Mouse (Mus musculus) left cerebral cortex, postnatal 4 days (tissue): Measurements from ENCODE around the gene Manbal. TPM values are rescaled to one million over a fixed set of nuclear protein-coding genes. Genes with fewer than 3 reads are reported as not detected.
A peak's percentile ranks its signal among the peaks of the same experiment; 100 is the strongest.

Source experiments
- DNase-seq: peaks from one replicate; pipeline ENCODE4 v3.0.0-alpha.2; 2022
- intact Hi-C: fragments of 180-260 bp; cut with DNase I; formaldehyde crosslinking; loops from one replicate; pipeline ENCODE4 v1.15.1; 2025
- total RNA-seq, 2 experiments: library from RNA; stranded (reverse); gene quantifications; 2 replicates each; pipeline ENCODE4 v1.2.3; 2021

Gene Manbal
- 10 to 100 TPM; 66.1 to 70.3 TPM for total RNA-seq

DNA sequence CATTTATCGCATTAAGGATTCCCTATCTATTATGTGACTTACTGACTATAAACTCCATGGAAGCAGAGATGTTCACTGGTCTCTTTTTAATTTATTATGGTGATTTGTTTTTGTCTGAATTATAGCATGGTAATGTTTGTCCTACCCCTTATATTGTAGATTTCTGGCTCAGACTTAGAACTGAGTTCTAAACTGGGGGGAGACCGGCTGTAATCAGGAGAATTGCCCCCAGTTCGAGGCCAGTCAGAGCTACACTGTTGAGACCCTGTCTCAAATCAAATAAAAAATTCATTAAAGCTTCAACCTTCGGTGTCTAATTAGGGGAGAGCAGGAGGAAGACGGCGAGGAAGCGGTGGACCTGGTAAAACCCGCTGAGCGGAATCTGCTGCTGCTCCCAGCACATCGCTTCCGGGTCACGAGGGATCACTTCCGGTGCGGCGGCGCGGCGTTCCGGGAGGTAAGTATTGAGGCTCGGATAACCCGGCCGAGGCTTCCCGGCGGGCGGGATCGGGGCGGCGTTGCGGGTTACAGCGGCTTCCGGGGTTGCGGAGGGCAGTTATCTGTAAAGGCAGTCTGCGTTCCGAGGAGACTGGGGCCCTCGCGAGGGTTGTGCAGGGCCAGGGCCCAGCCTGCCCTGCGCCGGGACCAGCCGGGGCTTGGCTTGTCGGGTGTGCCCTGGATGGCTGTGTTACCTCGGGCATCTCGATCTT lies at the start of gene Manbal:
Gene Manbal (plus strand): TSS at position 411 of the 710 bp plus-strand sequence.
- intact Hi-C loops, result no loop called here
- peak; percentile 95 for DNase-seq

GRCm38 (mm10) chr2:157320135-157320534 lies 47.3 kb upstream of the Manbal start:
- intact Hi-C loops, result no loop called here
- DNase-seq, result no peak

GRCm38 (mm10) chr2:157320886-157321285 lies 46.5 kb upstream of the Manbal start:
- no peak for DNase-seq
- intact Hi-C loops, result no loop called here

- intact Hi-C loops, result no loop called here
- DNase-seq, result peak; percentile 66
Measured at GRCm38 (mm10) chr2:157322029-157322766, 45.2 kb upstream of the Manbal start.

- no peak for DNase-seq
- intact Hi-C loops, result no loop called here
Measured at GRCm38 (mm10) chr2:157325238-157325637, 42.2 kb upstream of the Manbal start.

- DNase-seq, result no peak
- intact Hi-C loops, result no loop called here
Measured at GRCm38 (mm10) chr2:157328106-157328505, 39.3 kb upstream of the Manbal start.

DNA sequence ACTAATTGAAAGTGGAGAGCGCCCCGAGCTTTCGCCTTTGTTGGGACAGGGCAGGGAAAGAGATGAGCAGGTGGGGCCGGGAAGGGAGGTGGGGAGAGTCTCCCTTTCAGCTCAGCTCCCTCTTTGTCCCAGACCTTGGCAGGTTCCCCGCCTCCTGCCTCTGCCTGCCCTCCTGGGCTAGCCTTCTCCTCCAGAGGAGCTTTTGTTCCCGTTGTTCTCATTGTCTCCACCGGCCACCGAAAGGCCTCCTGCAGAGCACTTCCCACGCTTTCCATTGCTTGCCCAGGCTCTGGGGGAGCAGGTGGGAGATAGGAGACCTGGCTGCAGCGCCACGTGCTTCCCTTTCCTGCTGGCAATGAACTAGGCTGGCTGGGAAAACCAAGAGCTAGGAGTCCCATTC lies 38.8 kb upstream of the Manbal start:
- intact Hi-C loops, result no loop called here
- DNase-seq, result peak; percentile 36

DNA sequence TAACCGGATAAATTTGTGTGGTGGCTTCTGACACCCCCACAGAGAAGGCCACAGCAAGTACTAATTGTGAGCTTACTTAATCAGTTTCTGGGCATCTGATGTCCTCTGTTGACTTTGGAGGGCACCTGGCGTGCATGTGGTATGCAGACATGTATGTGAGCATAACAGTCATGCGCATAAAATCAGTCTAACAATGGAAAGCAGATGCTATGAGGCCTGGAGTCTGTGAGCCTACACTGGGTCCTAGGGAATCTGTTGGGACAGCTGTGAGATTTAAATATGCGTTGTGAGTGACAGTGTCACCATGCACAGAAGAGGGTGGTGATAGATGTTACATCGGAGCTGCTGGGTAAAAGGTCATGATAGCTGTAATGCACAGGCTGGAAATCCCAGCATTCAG lies 35.3 kb upstream of the Manbal start:
- DNase-seq, result no peak
- intact Hi-C loops, result no loop called here

DNA sequence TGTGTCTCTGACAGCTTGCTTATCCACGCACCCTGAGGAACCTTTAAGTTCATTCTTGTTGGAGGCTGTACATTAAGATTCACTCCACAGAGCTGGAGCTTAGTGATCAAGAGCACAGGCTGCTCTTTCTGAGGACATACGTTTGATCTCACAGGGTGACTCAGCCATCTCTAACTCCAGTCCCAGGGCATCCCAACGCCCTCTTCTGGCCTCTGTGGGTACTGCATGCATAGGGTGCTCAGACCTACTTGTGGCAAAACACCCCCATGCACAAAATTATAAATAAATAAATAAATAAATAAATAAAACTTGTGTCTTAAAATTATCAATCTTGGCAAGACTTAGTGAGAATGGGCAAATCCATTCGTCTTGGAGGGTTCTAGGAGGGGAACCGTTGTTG lies 28.7 kb upstream of the Manbal start:
- intact Hi-C loops, result loop anchor here (5.0 kb wide), 1 partner anchor 36 kb away; no protein-coding TSS in a partner anchor
- DNase-seq, result peak; percentile 81

- no peak for DNase-seq
- intact Hi-C loops, result loop anchor here (5.0 kb wide), 1 partner anchor 37 kb away; no protein-coding TSS in a partner anchor
Measured at GRCm38 (mm10) chr2:157339532-157339931, 27.9 kb upstream of the Manbal start.

GRCm38 (mm10) chr2:157340221-157340741 lies 27.1 kb upstream of the Manbal start:
- DNase-seq, result peak; percentile 61
- intact Hi-C loops, result loop anchor here (2.0 kb wide), 1 partner anchor 117 kb away; no protein-coding TSS in a partner anchor

DNA sequence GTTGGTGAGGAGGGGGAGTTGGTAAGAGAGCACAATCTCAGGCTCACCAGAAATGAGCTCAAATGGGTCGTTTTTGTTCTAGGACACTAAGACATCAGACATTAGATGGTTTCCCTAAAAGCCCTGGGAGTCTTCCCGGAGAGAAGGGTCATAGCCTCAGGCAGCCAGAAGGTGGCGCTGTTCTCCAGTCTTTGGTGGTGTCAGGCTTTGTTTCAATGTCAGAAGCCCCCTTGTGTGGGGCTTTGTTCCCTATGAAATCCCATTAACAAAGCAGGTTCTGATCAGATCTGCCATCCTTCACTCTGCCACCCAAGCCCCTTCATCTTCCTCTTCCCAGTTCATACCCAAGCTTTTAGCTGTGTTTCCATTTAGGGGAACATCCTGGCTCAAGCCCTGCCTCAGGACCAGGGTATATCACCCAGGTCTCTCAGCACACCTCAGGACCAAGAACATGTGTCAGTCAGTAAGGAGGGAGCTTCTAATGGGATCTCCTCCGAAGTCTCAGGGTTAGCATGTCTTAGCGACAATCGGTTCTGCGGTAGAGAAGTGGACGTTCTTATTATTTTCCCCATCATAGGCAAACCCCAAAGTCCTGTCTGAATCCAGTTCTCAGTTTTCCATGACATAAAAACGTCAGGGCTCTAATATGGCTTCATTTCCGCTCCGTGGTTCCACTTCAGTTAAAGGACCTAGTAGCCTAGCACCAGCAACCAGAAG lies 25.7 kb upstream of the Manbal start:
- peak; percentile 86 for DNase-seq
- intact Hi-C loops, result loop anchor here (2.0 kb wide), 2 partner anchors 115 to 229 kb away; partner anchors contain the start of gene Blcap

DNA sequence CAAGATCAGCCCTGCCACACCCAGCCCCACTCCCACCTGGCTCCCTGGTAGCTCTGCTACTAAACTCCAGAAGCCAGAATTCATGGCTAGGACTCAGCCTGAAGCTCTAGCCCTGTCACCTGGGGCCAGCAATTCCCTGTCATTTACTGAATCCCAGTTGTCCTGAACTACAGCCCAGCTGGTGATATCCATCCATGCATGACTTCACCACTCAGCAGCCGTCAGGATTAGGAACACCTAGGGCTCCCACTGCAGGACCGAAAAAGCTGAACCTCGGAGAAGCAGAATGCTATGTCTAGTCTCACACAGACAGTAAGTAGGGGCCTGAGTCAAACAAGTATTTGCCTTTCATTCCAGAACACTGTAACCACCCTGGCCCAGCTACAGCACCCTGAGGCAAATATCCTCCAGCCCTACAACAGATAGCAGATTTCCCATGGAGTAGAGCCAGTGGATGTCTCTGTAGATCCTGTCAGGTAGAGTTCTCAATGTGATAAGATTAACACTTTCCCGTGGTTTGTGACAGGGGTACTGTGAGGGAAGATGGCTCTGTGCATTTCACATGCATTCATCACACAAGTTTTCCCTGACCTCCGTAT lies 25.0 kb upstream of the Manbal start:
- intact Hi-C loops, result loop anchor here (2.0 kb wide), 1 partner anchor 228 kb away; the partner anchor contains the start of gene Blcap
- DNase-seq, result no peak

DNA sequence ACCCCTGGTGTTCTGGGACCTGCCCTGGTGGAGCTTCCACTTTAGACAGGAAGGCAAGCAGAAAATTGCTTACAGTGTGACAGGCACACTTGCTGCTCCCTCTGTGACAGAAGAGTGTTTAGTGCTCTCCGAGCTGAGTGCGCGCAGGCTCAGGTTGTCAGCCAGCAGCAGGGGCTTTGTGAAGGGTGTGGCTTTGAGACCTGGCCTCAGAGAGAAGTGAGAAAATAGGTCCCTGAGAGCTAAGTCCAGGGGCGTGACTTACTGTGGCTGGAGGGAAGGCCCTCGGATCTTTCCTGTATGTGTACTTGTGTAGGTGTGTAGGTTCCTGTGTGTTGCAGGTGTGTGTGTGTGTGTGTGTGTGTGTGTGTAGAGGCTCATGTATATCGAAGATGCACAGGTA lies 24.1 kb upstream of the Manbal start:
- intact Hi-C loops, result loop anchor here (2.0 kb wide), 1 partner anchor 227 kb away; the partner anchor contains the start of gene Blcap

DNA sequence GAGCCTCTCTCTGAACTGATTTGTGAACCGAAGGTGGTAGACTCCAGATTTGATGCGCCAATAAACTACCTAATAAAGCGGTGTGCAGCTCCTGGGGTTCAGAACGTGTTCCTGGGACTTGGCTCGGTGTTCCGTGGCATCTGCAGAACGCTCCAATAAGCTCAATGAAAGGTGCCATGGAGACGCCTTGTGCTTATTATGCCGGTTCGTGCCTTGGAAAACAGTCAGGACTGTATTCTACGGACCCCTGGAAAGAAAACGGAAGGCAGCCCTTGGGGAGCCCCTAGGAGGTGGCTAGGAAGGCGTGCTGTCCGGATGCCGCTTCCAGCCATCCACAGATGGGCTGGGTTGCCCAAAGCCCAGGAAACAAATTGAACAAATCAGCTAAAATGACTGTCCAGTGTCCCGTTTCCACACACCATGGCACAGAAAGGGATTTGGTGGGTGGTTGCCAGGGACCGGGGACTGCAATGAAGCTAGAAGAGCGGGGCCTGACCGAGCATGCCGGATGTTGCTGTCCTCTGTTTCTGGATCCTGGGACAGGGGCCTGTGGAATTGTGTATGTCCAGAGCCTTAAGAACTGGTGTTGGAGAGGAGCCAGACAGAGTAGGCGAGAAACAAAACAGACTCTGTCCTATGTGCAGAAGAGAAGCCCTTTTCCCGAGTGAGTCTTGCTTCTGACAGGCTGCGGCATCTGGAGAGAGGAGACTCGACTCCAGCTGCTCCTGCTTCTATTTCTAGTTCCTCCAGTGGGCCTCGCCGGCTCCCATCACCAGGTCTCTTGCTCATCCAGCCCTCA lies 19.8 kb upstream of the Manbal start, which contains the start of gene Ghrh:
Gene Ghrh (minus strand): TSS at position 146 of the 799 bp plus-strand sequence.
- intact Hi-C loops, result no loop called here

More for the DNA sequence above, 24.1 kb upstream of the Manbal start:
- DNase-seq, result no peak

GRCm38 (mm10) chr2:157349121-157349778 lies 18.1 kb upstream of the Manbal start:
- peak; percentile 44 for DNase-seq
- intact Hi-C loops, result no loop called here

More for the DNA sequence above, 19.8 kb upstream of the Manbal start, which contains the start of gene Ghrh:
- peak; percentile 76 for DNase-seq

- DNase-seq, result no peak
- intact Hi-C loops, result no loop called here
Measured at GRCm38 (mm10) chr2:157353183-157353582, 14.2 kb upstream of the Manbal start.

GRCm38 (mm10) chr2:157354106-157354505 lies 13.3 kb upstream of the Manbal start:
- DNase-seq, result no peak
- intact Hi-C loops, result no loop called here

DNA sequence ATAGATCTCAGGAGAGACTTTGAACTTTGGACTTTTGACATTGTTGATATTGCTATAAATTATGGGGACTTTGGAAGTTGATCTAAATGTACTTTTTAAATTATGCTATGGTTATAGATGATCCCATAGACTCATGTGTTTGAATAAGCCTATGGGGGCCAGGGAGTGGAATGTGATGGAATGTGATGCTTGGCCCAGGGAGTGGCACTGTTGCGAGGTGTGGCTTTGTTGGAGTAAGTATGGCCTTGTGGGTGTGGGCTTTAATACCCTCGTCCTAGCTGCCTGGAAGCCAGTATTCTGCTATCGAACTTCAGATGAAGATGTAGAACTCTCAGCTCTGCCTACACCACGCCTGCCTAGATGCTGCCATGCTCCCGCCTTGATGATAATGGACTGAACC lies 7.4 kb upstream of the Manbal start:
- intact Hi-C loops, result no loop called here

More for the DNA sequence above, 7.4 kb upstream of the Manbal start:
- no peak for DNase-seq
